Mouse (Mus musculus) thymus, adult 2 months (tissue): ENCODE data around the gene Btbd6. TPM values are rescaled to one million over a fixed set of nuclear protein-coding genes. Genes with fewer than 3 reads are reported as not detected.

Experiments
- DNase-seq: peaks from one replicate; pipeline ENCODE4 v3.0.0; 2021
- H3K27ac ChIP-seq: fragments of 200-500 bp; 2 replicates; pipeline ENCODE4 v1.5.1; 2012; ENCODE audit warnings: low read length, control low read depth; ENCODE audit not compliant: control insufficient read depth, insufficient read depth
- H3K27me3 ChIP-seq: fragments of 200-500 bp; 2 replicates; pipeline ENCODE4 v1.6.1; 2012; ENCODE audit warnings: mild to moderate bottlenecking, low read length, moderate library complexity, mixed read lengths; ENCODE audit not compliant: control insufficient read depth, insufficient read depth
- H3K36me3 ChIP-seq: fragments of 200-500 bp; 2 replicates; pipeline ENCODE4 v1.6.1; 2012; ENCODE audit warnings: mild to moderate bottlenecking, low read length, moderate library complexity; ENCODE audit not compliant: control insufficient read depth, insufficient read depth
- H3K4me1 ChIP-seq: fragments of 200-500 bp; replicated peaks from 2 replicates; pipeline ENCODE4 v1.6.1; 2012; ENCODE audit warnings: low read length; ENCODE audit not compliant: control insufficient read depth, insufficient read depth
- H3K4me3 ChIP-seq: fragments of 200-500 bp; 2 replicates; pipeline ENCODE4 v1.5.1; 2012; ENCODE audit warnings: mild to moderate bottlenecking, low read length, control low read depth, moderate library complexity; ENCODE audit not compliant: control insufficient read depth, insufficient read depth
- CTCF ChIP-seq: fragments of 200-500 bp; IDR thresholded peaks from 2 replicates; pipeline ENCODE4 v1.5.1; 2012; ENCODE audit warnings: mild to moderate bottlenecking, control low read depth, low read length, moderate library complexity, borderline replicate concordance; ENCODE audit not compliant: control insufficient read depth, poor library complexity, insufficient read depth; ENCODE audit errors: extremely low read depth
- POLR2A ChIP-seq: fragments of 200-500 bp; IDR thresholded peaks from 2 replicates; pipeline ENCODE4 v1.6.1; 2012; ENCODE audit warnings: mild to moderate bottlenecking, low read length, control low read depth, moderate library complexity; ENCODE audit not compliant: control insufficient read depth, poor library complexity, insufficient read depth; ENCODE audit errors: extremely low read depth
- WGBS: fragments of 180-500 bp; shearing (Covaris S2); methylation state at CpG from one replicate; pipeline ENCODE4 v1.1.7; 2018; 5-methylcytosine and 5-hydroxymethylcytosine counted together
- polyA plus RNA-seq: library from polyadenylated mRNA; depleted of rRNA; stranded (reverse); fragments of >200 nt; gene quantifications from 2 replicates; pipeline ENCODE4 v1.2.3, GENCODE M21; 2012; rRNA removed

Btbd6 gene
- polyA plus RNA-seq, 1 experiment, result 69.7 TPM

- WGBS, result 97% methylated on average over 1 of the region's 1 CpGs
- Histone ChIP-seq H3K4me3 (no peak overlapping the region), H3K27ac (no peak overlapping the region), H3K27me3 (no peaks in the 10 kb centered on the region), H3K36me3 (no peaks in the 10 kb centered on the region), H3K4me1 (peaks cover 18% of the 10 kb centered on the region)
- no peak for DNase-seq
- no peak for TF ChIP-seq POLR2A
Measured at GRCm38 (mm10) chr12:113026557-113026956, 50.3 kb downstream of the Btbd6 start.

GRCm38 (mm10) chr12:113027495-113027894 is 51.2 kb downstream of the Btbd6 start:
- no peak for DNase-seq
- Histone ChIP-seq H3K4me3 (no peak overlapping the region), H3K27me3 (no peaks in the 10 kb centered on the region), H3K36me3 (no peaks in the 10 kb centered on the region), H3K27ac (no peak overlapping the region), H3K4me1 (peaks cover 18% of the 10 kb centered on the region)
- no peak for TF ChIP-seq CTCF
- TF ChIP-seq POLR2A, result no peak
- WGBS, result 93% methylated on average over 2 of the region's 2 CpGs

GRCm38 (mm10) chr12:113028067-113028466 is 51.8 kb downstream of the Btbd6 start:
- H3K27me3 ChIP-seq, result no peaks in the 10 kb centered on the region
- no peak overlapping the region for H3K27ac ChIP-seq
- WGBS, result 89% methylated on average over 5 of the region's 5 CpGs
- no peak for DNase-seq
- TF ChIP-seq CTCF (no peak), POLR2A (no peak)
- no peaks in the 10 kb centered on the region for H3K36me3 ChIP-seq
- no peak overlapping the region for H3K4me3 ChIP-seq
- H3K4me1 ChIP-seq, result peaks cover 18% of the 10 kb centered on the region

Other genes with a start within 250 kb of the Btbd6 start
- gene Pld4, start 215.8 kb upstream of the Btbd6 start, polyA plus RNA-seq, result 82.3 and 99.8 TPM in 2 replicates
- gene Ahnak2, start 173.8 kb upstream of the Btbd6 start, polyA plus RNA-seq, result 3.3 and 4.0 TPM in 2 replicates
- 2.8 and 2.9 TPM in 2 replicates for gene Clba1, start 167.5 kb upstream of the Btbd6 start, polyA plus RNA-seq
- 124 and 126 TPM in 2 replicates for gene Cdca4, start 147.1 kb upstream of the Btbd6 start, polyA plus RNA-seq
- gene Gpr132, start 108.3 kb upstream of the Btbd6 start, polyA plus RNA-seq, result 256 and 265 TPM in 2 replicates
- gene Jag2, start 46.7 kb upstream of the Btbd6 start, polyA plus RNA-seq, result 58.7 and 61.5 TPM in 2 replicates
- gene Nudt14, start 34.4 kb upstream of the Btbd6 start, polyA plus RNA-seq, result 58.8 and 59.6 TPM in 2 replicates
- 247 and 304 TPM in 2 replicates for gene Brf1, start 24.2 kb downstream of the Btbd6 start, polyA plus RNA-seq
- gene Pacs2, start 38.0 kb downstream of the Btbd6 start, polyA plus RNA-seq, result 60.3 and 66.6 TPM in 2 replicates
- gene Tex22, start 98.0 kb downstream of the Btbd6 start, polyA plus RNA-seq, result 0.31 and 0.66 TPM in 2 replicates
- gene Mta1, start 121.8 kb downstream of the Btbd6 start, polyA plus RNA-seq, result 163 and 208 TPM in 2 replicates
- 95.9 and 282 TPM in 2 replicates for gene Crip2, start 163.8 kb downstream of the Btbd6 start, polyA plus RNA-seq
- 904 and 1,218 TPM in 2 replicates for gene Crip1, start 169.8 kb downstream of the Btbd6 start, polyA plus RNA-seq
- gene Tedc1, start 179.9 kb downstream of the Btbd6 start, polyA plus RNA-seq, result 96.2 and 125 TPM in 2 replicates
- gene Tmem121, start 209.4 kb downstream of the Btbd6 start, polyA plus RNA-seq, result 47.6 and 60.9 TPM in 2 replicates